Comparison of ENCODE assay signal across 2 mouse cellular contexts in genomic region chr1:165762498-165762897, GRCm38 (mm10). TPM values are rescaled to one million over a fixed set of nuclear protein-coding genes. Genes with fewer than 3 reads are reported as not detected.
"Had no signal": no experiment of that assay in that cellular context is flagged by ENCODE, and none has a peak within 500 bp of the region (broad histone marks: within the 10 kb centered on the region; RNA-seq: fewer than 3 reads in every experiment).

No protein-coding gene starts in this region.

RNA-seq across cellular contexts. Expression of gene Cd247, which starts 26.0 kb away (rescaled TPM):
- total RNA-seq: layer of hippocampus, adult 2 months had no signal
- polyA plus RNA-seq: myocyte had no signal
